Mouse (Mus musculus) forebrain, embryonic 14.5 days (tissue): ENCODE data around the gene Gins3. TPM values are rescaled to one million over a fixed set of nuclear protein-coding genes. Genes with fewer than 3 reads are reported as not detected.
"Not testable (repeated sequence)": the region's sequence is repeated elsewhere in the genome, so short reads cannot be mapped to it uniquely, and the experiment has no call there.

Experiments
- ATAC-seq: fragments of 200-750 bp; cut with Nextera tagmentation; 2 replicates; pipeline ENCODE4 v1.8.0; 2017; ENCODE audit warnings: mild to moderate bottlenecking, moderate library complexity
- DNase-seq: peaks from one replicate; pipeline ENCODE4 v3.0.0-alpha.2; 2015; ENCODE audit warnings: low spot score
- H3K27ac ChIP-seq: fragments of 300-500 bp; sonication (generic); 2 replicates; pipeline ENCODE4 v1.5.1; 2014; ENCODE audit warnings: low read depth, mild to moderate bottlenecking, control low read depth, low read length, moderate library complexity
- H3K27me3 ChIP-seq: fragments of 300-500 bp; sonication (generic); replicated peaks from 2 replicates; pipeline ENCODE4 v1.6.1; 2014; ENCODE audit warnings: low read length, control low read depth, mixed read lengths; ENCODE audit not compliant: control insufficient read depth, insufficient read depth
- H3K36me3 ChIP-seq: fragments of 300-500 bp; sonication (generic); 2 replicates; pipeline ENCODE4 v1.6.1; 2014; ENCODE audit warnings: low read length, control low read depth; ENCODE audit not compliant: control insufficient read depth, insufficient read depth
- H3K4me1 ChIP-seq: fragments of 300-500 bp; sonication (generic); 2 replicates; pipeline ENCODE4 v1.6.1; 2014; ENCODE audit warnings: antibody characterized with exemption, low read length, control low read depth; ENCODE audit not compliant: control insufficient read depth, insufficient read depth
- H3K4me2 ChIP-seq: fragments of 300-500 bp; sonication (generic); 2 replicates; pipeline ENCODE4 v1.6.1; 2014; ENCODE audit warnings: mild to moderate bottlenecking, control low read depth, low read length
- H3K4me3 ChIP-seq: fragments of 300-500 bp; sonication (generic); 2 replicates; pipeline ENCODE4 v1.5.1; 2014; ENCODE audit warnings: low read depth, low read length, control low read depth
- H3K9ac ChIP-seq: fragments of 300-500 bp; sonication (generic); 2 replicates; pipeline ENCODE4 v1.6.1; 2014; ENCODE audit warnings: mild to moderate bottlenecking, low read length, control low read depth, moderate library complexity
- H3K9me3 ChIP-seq: fragments of 300-500 bp; sonication (generic); replicated peaks from 2 replicates; pipeline ENCODE4 v1.6.1; 2016; ENCODE audit warnings: low read length, control low read depth, mixed read lengths; ENCODE audit not compliant: control insufficient read depth
- WGBS: fragments of 180-500 bp; shearing (Covaris S2); extraction: QIAGEN DNeasy Blood & Tissue Kit; methylation state at CpG from one replicate; pipeline ENCODE4 v1.1.7; 2014; 5-methylcytosine and 5-hydroxymethylcytosine counted together
- polyA plus RNA-seq: library from polyadenylated mRNA; unstranded; fragments of >200 nt; fragmentation: Nextera tagmentation; extraction: Ambion mirVana; gene quantifications from 2 replicates; pipeline ENCODE4 v1.2.1, GENCODE M21; 2014

Gene Gins3
- polyA plus RNA-seq, 1 experiment from 2014 or later = 13.3 TPM

DNA sequence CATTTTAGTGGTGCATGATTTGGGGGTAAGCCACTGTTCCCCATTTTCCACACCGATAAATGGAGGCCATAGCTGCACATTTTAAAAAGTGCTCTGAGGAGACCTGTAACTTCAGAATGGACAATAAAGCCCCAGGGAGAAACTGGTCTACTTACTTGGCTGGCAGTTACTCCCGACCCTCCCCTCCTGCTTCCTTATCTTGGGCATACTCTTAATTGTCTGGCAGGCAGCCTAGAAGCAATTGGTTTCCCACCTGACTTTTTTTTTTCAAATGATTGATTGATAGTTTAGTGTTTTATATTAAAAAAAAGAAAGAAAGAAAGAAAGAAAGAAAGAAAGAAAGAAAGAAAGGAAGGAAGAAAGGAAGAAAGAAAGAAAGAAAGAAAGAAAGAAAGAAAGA is 24.3 kb downstream of the Gins3 start:
- no peak for ATAC-seq
- 40% methylated on average over 2 of the region's 2 CpGs for WGBS
- Histone ChIP-seq H3K9me3 (no peaks in the 10 kb centered on the region), H3K9ac (no peak overlapping the region), H3K4me2 (no peak overlapping the region), H3K4me3 (no peak overlapping the region), H3K27ac (no peak overlapping the region), H3K36me3 (no peaks in the 10 kb centered on the region), H3K4me1 (no peaks in the 10 kb centered on the region), H3K27me3 (no peaks in the 10 kb centered on the region)
- peak; percentile 25 for DNase-seq

DNA sequence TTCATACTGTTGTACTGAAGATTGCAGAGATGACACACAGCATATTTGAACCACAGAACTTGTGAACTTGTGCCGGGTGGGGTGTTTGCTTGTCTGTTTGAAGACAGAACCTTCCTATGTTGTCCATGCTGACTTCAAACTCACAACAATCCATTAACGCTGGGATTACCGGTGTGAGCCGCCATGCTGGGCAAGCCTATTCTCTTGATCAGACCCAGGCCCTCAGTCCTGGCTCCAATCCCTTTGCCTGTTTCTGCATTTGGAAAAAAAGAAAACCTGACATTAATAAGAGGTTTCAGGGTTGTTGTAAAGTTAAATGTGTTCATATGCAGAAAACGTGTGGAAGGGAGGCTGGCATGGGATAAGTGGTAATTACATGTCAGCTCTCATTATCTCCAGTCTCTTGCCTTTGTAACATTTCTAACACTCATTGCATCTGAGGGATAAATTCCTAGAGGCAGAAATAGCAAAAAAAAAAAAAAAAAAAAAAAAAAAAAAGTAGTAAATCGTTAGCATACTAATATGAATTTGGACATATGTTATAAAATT is 27.2 kb downstream of the Gins3 start:
- H3K4me1 ChIP-seq = no peaks in the 10 kb centered on the region
- WGBS = 60% methylated on average over 6 of the region's 6 CpGs
- H3K36me3 ChIP-seq = no peaks in the 10 kb centered on the region
- DNase-seq = peak; percentile 19
- no peak overlapping the region for H3K9ac ChIP-seq
- no peaks in the 10 kb centered on the region for H3K9me3 ChIP-seq
- no peak overlapping the region for H3K27ac ChIP-seq
- ATAC-seq = no peak
- H3K27me3 ChIP-seq = no peaks in the 10 kb centered on the region
- no peak overlapping the region for H3K4me2 ChIP-seq
- no peak overlapping the region for H3K4me3 ChIP-seq

DNA sequence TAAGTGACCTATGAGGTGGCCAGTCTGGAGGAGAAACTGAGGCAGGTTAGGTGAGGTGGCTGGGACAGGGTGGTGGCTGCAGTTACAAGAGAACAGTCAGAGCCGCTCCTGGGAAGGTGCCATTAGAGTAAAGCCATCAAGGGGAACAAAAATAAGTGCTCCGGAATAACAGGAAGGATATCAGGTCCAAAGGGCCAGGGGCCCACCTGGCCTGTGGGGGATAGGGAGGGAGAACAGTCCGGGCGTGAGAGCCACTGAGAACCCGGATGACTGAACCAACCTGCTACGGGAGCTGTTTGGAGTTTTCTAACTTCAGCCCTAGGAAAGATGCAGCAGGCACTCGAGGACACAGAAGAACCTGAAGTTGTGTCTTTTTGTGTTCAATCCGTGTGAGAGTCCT is 27.8 kb downstream of the Gins3 start:
- H3K4me2 ChIP-seq = no peak overlapping the region
- H3K4me3 ChIP-seq = no peak overlapping the region
- WGBS = 83% methylated on average over 8 of the region's 8 CpGs
- H3K9me3 ChIP-seq = no peaks in the 10 kb centered on the region
- no peak overlapping the region for H3K9ac ChIP-seq
- DNase-seq = no peak
- H3K36me3 ChIP-seq = no peaks in the 10 kb centered on the region
- ATAC-seq = no peak
- no peaks in the 10 kb centered on the region for H3K27me3 ChIP-seq
- H3K27ac ChIP-seq = peak overlapping the region; percentile 33; the same call in 1 of the 2 replicates
- H3K4me1 ChIP-seq = no peaks in the 10 kb centered on the region

DNA sequence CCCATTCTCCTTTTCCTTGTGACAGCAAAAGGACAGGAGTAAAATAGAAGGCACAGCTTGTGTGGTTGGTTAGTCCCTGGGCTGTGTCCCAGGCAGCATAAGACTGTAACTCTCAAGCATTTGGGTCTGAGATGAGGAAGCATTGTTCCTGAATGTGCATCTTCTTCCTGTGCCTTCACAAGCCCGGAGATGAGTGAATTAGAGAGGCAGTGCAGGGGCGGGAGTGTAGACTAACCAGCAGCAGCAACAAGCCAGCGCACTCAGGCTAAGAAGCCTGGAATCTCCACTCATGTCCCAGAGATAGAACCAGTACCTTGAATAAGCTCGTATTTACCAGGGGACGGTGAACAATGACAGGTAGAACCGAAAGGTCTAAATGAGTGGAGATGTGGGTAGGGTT is 28.3 kb downstream of the Gins3 start:
- no peak overlapping the region for H3K27ac ChIP-seq
- DNase-seq (no peak), ATAC-seq (no peak)
- H3K27me3 ChIP-seq = no peaks in the 10 kb centered on the region
- H3K4me2 ChIP-seq = no peak overlapping the region
- WGBS = 90% methylated on average over 6 of the region's 6 CpGs
- no peaks in the 10 kb centered on the region for H3K9me3 ChIP-seq
- H3K36me3 ChIP-seq = no peaks in the 10 kb centered on the region
- no peak overlapping the region for H3K4me3 ChIP-seq
- no peaks in the 10 kb centered on the region for H3K4me1 ChIP-seq
- no peak overlapping the region for H3K9ac ChIP-seq

DNA sequence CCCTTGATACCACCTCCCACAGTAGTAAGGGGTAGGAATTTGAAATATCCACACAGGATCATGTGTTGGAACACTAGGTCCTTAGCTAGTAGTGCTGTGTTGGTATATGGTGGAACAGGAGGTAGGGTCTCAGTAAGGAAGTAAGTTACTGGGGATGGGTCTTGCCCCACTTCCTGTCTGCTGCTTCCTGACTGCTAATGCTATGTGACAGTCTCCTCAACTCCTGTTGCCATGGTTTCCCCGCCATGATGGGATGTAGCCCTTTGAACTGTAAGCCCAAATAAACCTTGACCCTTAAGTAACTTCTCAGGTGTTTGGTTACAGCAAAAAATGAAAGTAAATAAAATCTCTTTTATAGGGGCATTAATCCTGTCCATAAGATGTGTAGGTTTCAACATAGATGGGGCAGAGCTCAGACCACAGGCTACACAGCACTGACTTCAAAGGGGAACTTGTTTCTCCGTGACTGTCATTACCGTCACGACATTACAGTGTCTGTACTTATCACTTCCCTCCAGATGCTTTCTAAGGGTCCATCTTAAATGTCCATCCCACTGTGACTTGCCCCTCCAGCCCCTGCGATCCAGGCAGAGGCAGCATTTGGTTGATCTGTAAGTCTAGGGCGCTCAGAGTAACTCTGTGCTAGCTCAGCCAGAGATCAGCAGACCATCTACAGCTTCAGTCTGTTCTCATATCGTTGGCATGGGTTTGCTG is 29.8 kb downstream of the Gins3 start:
- no peaks in the 10 kb centered on the region for H3K36me3 ChIP-seq
- no peak overlapping the region for H3K4me2 ChIP-seq
- no peak overlapping the region for H3K27ac ChIP-seq
- DNase-seq = no peak
- H3K9ac ChIP-seq = no peak overlapping the region
- no peaks in the 10 kb centered on the region for H3K27me3 ChIP-seq
- H3K4me3 ChIP-seq = no peak overlapping the region
- 88% methylated on average over 7 of the region's 7 CpGs for whole genome bisulfite sequencing
- no peaks in the 10 kb centered on the region for H3K9me3 ChIP-seq
- ATAC-seq = no peak
- H3K4me1 ChIP-seq = no peaks in the 10 kb centered on the region

DNA sequence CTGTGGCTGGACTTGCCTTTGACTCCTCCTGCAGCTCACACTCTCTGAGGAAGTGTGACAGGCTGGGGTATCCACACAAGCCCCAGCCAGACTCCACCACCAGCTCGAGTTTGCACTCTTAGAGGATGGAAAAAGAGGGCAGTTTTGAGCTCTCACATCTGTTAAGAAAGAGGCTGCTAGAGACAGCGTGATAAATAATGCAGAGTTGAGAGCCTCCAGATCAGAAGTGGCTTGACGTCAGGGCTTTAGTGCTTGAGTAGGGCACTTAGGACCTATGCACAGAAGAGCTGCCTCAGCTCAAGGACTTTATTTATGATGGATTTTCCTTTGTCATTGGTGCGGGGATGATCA is 30.3 kb downstream of the Gins3 start:
- no peaks in the 10 kb centered on the region for H3K36me3 ChIP-seq
- no peaks in the 10 kb centered on the region for H3K4me1 ChIP-seq
- no peak for DNase-seq
- no peak for ATAC-seq
- H3K27ac ChIP-seq = no peak overlapping the region
- H3K9ac ChIP-seq = no peak overlapping the region
- H3K9me3 ChIP-seq = no peaks in the 10 kb centered on the region
- H3K27me3 ChIP-seq = no peaks in the 10 kb centered on the region
- no peak overlapping the region for H3K4me3 ChIP-seq
- no peak overlapping the region for H3K4me2 ChIP-seq
- WGBS = 78% methylated on average over 4 of the region's 4 CpGs

DNA sequence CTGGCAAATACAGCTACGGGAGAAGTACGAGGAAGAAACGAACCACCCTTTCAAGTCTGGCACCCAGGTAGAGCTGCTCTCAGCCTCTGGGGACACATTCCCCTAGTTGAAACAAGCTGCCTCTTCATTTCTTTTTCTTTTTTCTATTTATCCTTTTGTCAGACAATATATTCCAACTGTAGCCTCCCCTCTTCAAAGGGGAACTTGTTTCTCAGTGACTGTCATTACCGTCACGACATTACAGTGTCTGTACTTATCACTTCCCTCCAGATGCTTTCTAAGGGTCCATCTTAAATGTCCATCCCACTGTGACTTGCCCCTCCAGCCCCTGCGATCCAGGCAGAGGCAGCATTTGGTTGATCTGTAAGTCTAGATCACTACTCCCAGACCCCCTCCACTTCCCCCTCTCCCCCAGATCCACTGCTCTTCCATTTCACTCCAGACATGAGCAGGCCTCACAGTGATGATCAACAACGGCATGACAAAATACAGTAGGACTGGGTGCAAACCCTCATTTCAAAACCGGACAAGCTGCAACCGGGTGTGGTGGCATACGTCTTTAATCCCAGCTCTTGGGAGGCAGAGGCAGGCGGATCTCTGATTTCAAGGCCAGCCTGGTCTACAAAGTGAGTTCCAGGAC is 32.7 kb downstream of the Gins3 start:
- not testable (repeated sequence) for H3K9me3 ChIP-seq, DNase-seq, H3K4me2 ChIP-seq, H3K4me3 ChIP-seq, H3K36me3 ChIP-seq, H3K27me3 ChIP-seq, ATAC-seq, H3K27ac ChIP-seq, H3K4me1 ChIP-seq, H3K9ac ChIP-seq
- WGBS = 95% methylated on average over 11 of the region's 11 CpGs

DNA sequence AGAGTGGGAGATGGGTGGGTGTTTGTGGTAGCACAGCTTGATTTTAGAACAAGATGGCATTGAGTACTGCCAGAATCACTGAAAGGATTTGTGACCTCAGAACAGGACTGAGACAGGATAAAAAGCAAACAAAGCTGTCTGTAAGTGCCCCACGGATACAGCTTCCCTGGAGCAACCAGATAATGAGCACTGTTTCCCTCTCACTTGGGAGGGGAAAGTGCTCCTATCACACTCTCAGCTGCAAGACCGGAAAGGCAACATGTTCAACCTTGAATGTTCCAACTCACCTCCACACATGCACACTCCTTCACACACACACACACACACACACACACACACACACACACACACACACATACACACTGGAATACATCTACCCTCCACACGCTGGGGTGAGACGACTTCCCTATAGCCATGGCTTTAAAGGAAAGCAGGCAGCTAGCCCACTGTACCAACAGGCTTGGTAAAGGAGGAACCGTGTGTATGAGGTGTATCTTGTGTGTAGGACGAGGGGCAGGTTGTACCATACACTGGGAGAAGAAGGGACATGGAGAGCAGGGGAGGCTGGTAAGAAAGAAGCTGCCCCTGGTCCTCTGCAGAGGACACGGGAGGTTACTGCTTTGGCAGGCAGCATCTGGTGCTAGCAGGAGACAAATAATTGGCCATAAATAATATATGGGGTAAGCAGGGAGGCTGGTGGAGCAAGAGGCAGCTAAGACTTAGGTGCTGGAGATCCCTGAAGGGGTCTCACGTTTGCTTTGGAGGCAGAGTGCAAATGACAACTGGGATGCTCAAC is 35.1 kb downstream of the Gins3 start:
- ATAC-seq (no peak), DNase-seq (no peak)
- H3K4me1 ChIP-seq = no peaks in the 10 kb centered on the region
- no peak overlapping the region for H3K9ac ChIP-seq
- H3K4me3 ChIP-seq = no peak overlapping the region
- 54% methylated on average over 8 of the region's 8 CpGs for WGBS
- H3K9me3 ChIP-seq = no peaks in the 10 kb centered on the region
- H3K27me3 ChIP-seq = no peaks in the 10 kb centered on the region
- no peaks in the 10 kb centered on the region for H3K36me3 ChIP-seq
- no peak overlapping the region for H3K27ac ChIP-seq
- H3K4me2 ChIP-seq = no peak overlapping the region
